Mouse (Mus musculus) MEL (cell line): ENCODE data around the gene Arl13b. TPM values are rescaled to one million over a fixed set of nuclear protein-coding genes. Genes with fewer than 3 reads are reported as not detected.

Source experiments
- DNase-seq: peaks from one replicate; pipeline ENCODE4 v3.0.0; 2011; ENCODE audit warnings: low read depth, low spot score
- H3K27ac ChIP-seq: 2 replicates; pipeline ENCODE4 v1.5.1; 2012; ENCODE audit warnings: low read depth, mild to moderate bottlenecking, control low read depth, low read length, moderate library complexity; ENCODE audit not compliant: control insufficient read depth
- H3K27me3 ChIP-seq, 2 experiments: fragments of 150-350 bp in 1 of 2; sonication (generic) in 1 of 2; 2 replicates each; pipeline ENCODE4 v1.6.1; 2012; ENCODE audit warnings: low read length in 2 of 2, mild to moderate bottlenecking in 2 of 2, improper control_type of control experiment in 1 of 2, moderate library complexity in 1 of 2; ENCODE audit not compliant: insufficient read depth in 2 of 2, control insufficient read depth in 1 of 2
- H3K36me3 ChIP-seq, 2 experiments: 2 replicates each; pipeline ENCODE4 v1.6.1; 2012 to 2014; ENCODE audit warnings: low read length in 2 of 2, improper control_type of control experiment in 1 of 2, inconsistent platforms in 1 of 2, mild to moderate bottlenecking in 1 of 2; ENCODE audit not compliant: insufficient read depth in 2 of 2, control insufficient read depth in 1 of 2
- H3K4me1 ChIP-seq, 2 experiments: fragments of 150-350 bp in 1 of 2; sonication (generic) in 1 of 2; 2 replicates each; pipeline ENCODE4 v1.6.1; 2012; ENCODE audit warnings: low read length in 2 of 2, improper control_type of control experiment in 1 of 2, mild to moderate bottlenecking in 1 of 2; ENCODE audit not compliant: insufficient read depth in 2 of 2, control insufficient read depth in 1 of 2
- H3K4me3 ChIP-seq, 2 experiments: fragments of 150-350 bp in 1 of 2; sonication (generic) in 1 of 2; 2 replicates each; pipeline ENCODE4 v1.5.1; 2012; ENCODE audit warnings: low read depth in 2 of 2, low read length in 2 of 2, mild to moderate bottlenecking in 2 of 2, moderate library complexity in 2 of 2, control low read depth in 1 of 2, improper control_type of control experiment in 1 of 2; ENCODE audit not compliant: control insufficient read depth in 1 of 2, insufficient read depth in 1 of 2
- H3K79me2 ChIP-seq: 2 replicates; pipeline ENCODE4 v1.6.1; 2012; ENCODE audit warnings: mild to moderate bottlenecking, low read length, moderate library complexity; ENCODE audit not compliant: control insufficient read depth, poor library complexity, insufficient read depth
- H3K9ac ChIP-seq: 2 replicates; pipeline ENCODE4 v1.6.1; 2012; ENCODE audit warnings: low read depth, mild to moderate bottlenecking, control low read depth, low read length, moderate library complexity; ENCODE audit not compliant: control insufficient read depth, poor library complexity, severe bottlenecking
- H3K9me3 ChIP-seq: fragments of 150-350 bp; sonication (generic); replicated peaks from 2 replicates; pipeline ENCODE4 v1.6.1; 2012; ENCODE audit warnings: mild to moderate bottlenecking, low read length, improper control_type of control experiment, moderate library complexity; ENCODE audit not compliant: insufficient read depth
- BHLHE40 ChIP-seq: IDR thresholded peaks from 2 replicates; pipeline ENCODE4 v1.6.1; 2012; ENCODE audit warnings: low read depth, mild to moderate bottlenecking, inconsistent platforms, low read length, improper control_type of control experiment, borderline replicate concordance
- CHD1 ChIP-seq: IDR thresholded peaks from 2 replicates; pipeline ENCODE4 v1.6.1; 2012; ENCODE audit warnings: low read depth, mild to moderate bottlenecking, inconsistent platforms, low read length, improper control_type of control experiment
- CHD2 ChIP-seq: IDR thresholded peaks from 2 replicates; pipeline ENCODE4 v1.6.1; 2011; ENCODE audit warnings: low read length, improper control_type of control experiment
- CTCF ChIP-seq, 3 experiments: IDR thresholded peaks in 2 of 3; conservative IDR thresholded peaks in 1 of 3; 2 replicates each; pipeline ENCODE4 v1.5.1; 2011 to 2012; ENCODE audit warnings: low read length in 3 of 3, low read depth in 2 of 3, mild to moderate bottlenecking in 2 of 3, improper control_type of control experiment in 1 of 3, inconsistent platforms in 1 of 3, mixed read lengths in 1 of 3, moderate library complexity in 1 of 3; ENCODE audit not compliant: control insufficient read depth in 1 of 3, insufficient read depth in 1 of 3, poor library complexity in 1 of 3, severe bottlenecking in 1 of 3
- E2F4 ChIP-seq: IDR thresholded peaks from 2 replicates; pipeline ENCODE4 v1.6.1; 2011; ENCODE audit warnings: low read depth, low read length, improper control_type of control experiment, borderline replicate concordance
- ELF1 ChIP-seq: IDR thresholded peaks from 2 replicates; pipeline ENCODE4 v1.6.1; 2014; ENCODE audit warnings: low read depth, mild to moderate bottlenecking, inconsistent platforms, low read length, improper control_type of control experiment, moderate library complexity
- GATA1 ChIP-seq: IDR thresholded peaks from 2 replicates; pipeline ENCODE4 v1.6.1; 2011; ENCODE audit warnings: low read depth, low read length, improper control_type of control experiment
- JUND ChIP-seq: IDR thresholded peaks from 2 replicates; pipeline ENCODE4 v1.6.1; 2011; ENCODE audit warnings: low read depth, mild to moderate bottlenecking, improper control_type of control experiment, low read length
- KAT2A ChIP-seq: conservative IDR thresholded peaks from 2 replicates; pipeline ENCODE4 v1.6.1; 2012; ENCODE audit warnings: low read depth, low read length, improper control_type of control experiment, inconsistent platforms
- MAFK ChIP-seq: IDR thresholded peaks from 2 replicates; pipeline ENCODE4 v1.6.1; 2011; ENCODE audit warnings: low read depth, mild to moderate bottlenecking, low read length, improper control_type of control experiment, borderline replicate concordance
- MAX ChIP-seq: IDR thresholded peaks from 2 replicates; pipeline ENCODE4 v1.6.1; 2011; ENCODE audit warnings: low read length, improper control_type of control experiment
- MAZ ChIP-seq: IDR thresholded peaks from 2 replicates; pipeline ENCODE4 v1.6.1; 2012; ENCODE audit warnings: low read depth, mild to moderate bottlenecking, inconsistent platforms, low read length, improper control_type of control experiment
- MEF2A ChIP-seq: IDR thresholded peaks from 2 replicates; pipeline ENCODE4 v1.6.1; 2014; ENCODE audit warnings: low read depth, mild to moderate bottlenecking, inconsistent platforms, low read length, improper control_type of control experiment; ENCODE audit not compliant: poor library complexity, insufficient replicate concordance, severe bottlenecking; ENCODE audit errors: extremely low read depth
- MXI1 ChIP-seq: IDR thresholded peaks from 2 replicates; pipeline ENCODE4 v1.6.1; 2011; ENCODE audit warnings: mild to moderate bottlenecking, low read depth, low read length, improper control_type of control experiment
- MYB ChIP-seq: IDR thresholded peaks from 2 replicates; pipeline ENCODE4 v1.6.1; 2011; ENCODE audit warnings: mild to moderate bottlenecking, low read depth, low read length, improper control_type of control experiment
- MYC ChIP-seq: IDR thresholded peaks from 2 replicates; pipeline ENCODE4 v1.6.1; 2011; ENCODE audit warnings: low read depth, mild to moderate bottlenecking, low read length, improper control_type of control experiment, moderate library complexity
- NELFE ChIP-seq: IDR thresholded peaks from 2 replicates; pipeline ENCODE4 v1.6.1; 2011; ENCODE audit warnings: low read depth, low read length, improper control_type of control experiment
- NRF1 ChIP-seq: IDR thresholded peaks from 2 replicates; pipeline ENCODE4 v1.6.1; 2014; ENCODE audit warnings: low read depth, mild to moderate bottlenecking, inconsistent platforms, low read length, improper control_type of control experiment, moderate library complexity; ENCODE audit not compliant: poor library complexity, insufficient read depth, severe bottlenecking
- POLR2AphosphoS5 ChIP-seq: IDR thresholded peaks from 2 replicates; pipeline ENCODE4 v1.6.1; 2012; ENCODE audit warnings: low read depth, borderline replicate concordance, mild to moderate bottlenecking, inconsistent platforms, low read length, moderate library complexity, mixed read lengths
- RAD21 ChIP-seq: IDR thresholded peaks from 2 replicates; pipeline ENCODE4 v1.6.1; 2011; ENCODE audit warnings: mild to moderate bottlenecking, low read depth, low read length, improper control_type of control experiment
- RCOR1 ChIP-seq: IDR thresholded peaks from 2 replicates; pipeline ENCODE4 v1.6.1; 2012; ENCODE audit warnings: low read depth, mild to moderate bottlenecking, inconsistent platforms, low read length, improper control_type of control experiment
- TAL1 ChIP-seq: IDR thresholded peaks from 2 replicates; pipeline ENCODE4 v1.6.1; 2012; ENCODE audit warnings: mild to moderate bottlenecking, inconsistent platforms, low read length, moderate library complexity, mixed read lengths
- TBP ChIP-seq: IDR thresholded peaks from 2 replicates; pipeline ENCODE4 v1.8.0; 2011; ENCODE audit warnings: low read depth, low read length, improper control_type of control experiment
- UBTF ChIP-seq: IDR thresholded peaks from 2 replicates; pipeline ENCODE4 v1.6.1; 2012; ENCODE audit warnings: low read depth, mild to moderate bottlenecking, inconsistent platforms, low read length, improper control_type of control experiment, moderate library complexity, borderline replicate concordance; ENCODE audit not compliant: insufficient read depth
- USF1 ChIP-seq: IDR thresholded peaks from 2 replicates; pipeline ENCODE4 v1.6.1; 2014; ENCODE audit warnings: low read depth, mild to moderate bottlenecking, inconsistent platforms, low read length, improper control_type of control experiment, moderate library complexity
- USF2 ChIP-seq, 2 experiments: IDR thresholded peaks; 2 replicates each; pipeline ENCODE4 v1.6.1; 2011 to 2012; ENCODE audit warnings: improper control_type of control experiment in 2 of 2, low read length in 2 of 2, borderline replicate concordance in 1 of 2, inconsistent platforms in 1 of 2, low read depth in 1 of 2, mild to moderate bottlenecking in 1 of 2; ENCODE audit not compliant: insufficient read depth in 1 of 2
- ZKSCAN1 ChIP-seq: IDR thresholded peaks from 2 replicates; pipeline ENCODE4 v1.6.1; 2012; ENCODE audit warnings: low read depth, mild to moderate bottlenecking, inconsistent platforms, low read length, improper control_type of control experiment, moderate library complexity
- ZMIZ1 ChIP-seq: IDR thresholded peaks from 2 replicates; pipeline ENCODE4 v1.6.1; 2012; ENCODE audit warnings: low read depth, mild to moderate bottlenecking, inconsistent platforms, low read length, improper control_type of control experiment, moderate library complexity
- polyA plus RNA-seq, 2 experiments: library from polyadenylated mRNA; stranded (reverse) in 1 of 2; unstranded in 1 of 2; fragments of >175 nt in 1 of 2; fragments of >200 nt in 1 of 2; gene quantifications; 2 replicates each; pipeline versions ENCODE4 v1.2.1 to v1.2.4; 2012; ENCODE audit warnings: low replicate concordance in 2 of 2, low read depth in 1 of 2; ENCODE audit not compliant: insufficient read length in 2 of 2, insufficient read depth in 1 of 2, missing spikeins in 1 of 2
- total RNA-seq: library from RNA; depleted of rRNA; stranded (reverse); fragments of 300-350 nt; gene quantifications from 2 replicates; pipeline ENCODE4 v1.2.3, GENCODE M21; 2012

Gene Arl13b
- total and polyA plus RNA-seq, 3 experiments, result 3.2 to 4.3 TPM; not detected in 1

GRCm38 (mm10) chr16:62832027-62832426, 14.8 kb downstream of the Arl13b start:
- H3K27ac ChIP-seq, result no peak overlapping the region
- H3K79me2 ChIP-seq, result no peaks in the 10 kb centered on the region
- no peak for DNase-seq
- H3K4me3 ChIP-seq, result no peak overlapping the region
- H3K4me1 ChIP-seq, result peaks cover 0 to 3% of the 10 kb centered on the region in 2 experiments; a peak in 2 of 4 replicates
- H3K36me3 ChIP-seq, result peaks cover 0 to 3% of the 10 kb centered on the region in 2 experiments; a peak in 2 of 4 replicates
- H3K9ac ChIP-seq, result no peak overlapping the region
- TF ChIP-seq TAL1 (no peak), POLR2AphosphoS5 (no peak), GATA1 (no peak), ZMIZ1 (no peak), RCOR1 (no peak), UBTF (no peak), MAX (no peak), MXI1 (no peak), RAD21 (no peak), MYB (no peak), MAZ (no peak), JUND (no peak)
- H3K27me3 ChIP-seq, result no peaks in the 10 kb centered on the region
- H3K9me3 ChIP-seq, result no peaks in the 10 kb centered on the region

DNA sequence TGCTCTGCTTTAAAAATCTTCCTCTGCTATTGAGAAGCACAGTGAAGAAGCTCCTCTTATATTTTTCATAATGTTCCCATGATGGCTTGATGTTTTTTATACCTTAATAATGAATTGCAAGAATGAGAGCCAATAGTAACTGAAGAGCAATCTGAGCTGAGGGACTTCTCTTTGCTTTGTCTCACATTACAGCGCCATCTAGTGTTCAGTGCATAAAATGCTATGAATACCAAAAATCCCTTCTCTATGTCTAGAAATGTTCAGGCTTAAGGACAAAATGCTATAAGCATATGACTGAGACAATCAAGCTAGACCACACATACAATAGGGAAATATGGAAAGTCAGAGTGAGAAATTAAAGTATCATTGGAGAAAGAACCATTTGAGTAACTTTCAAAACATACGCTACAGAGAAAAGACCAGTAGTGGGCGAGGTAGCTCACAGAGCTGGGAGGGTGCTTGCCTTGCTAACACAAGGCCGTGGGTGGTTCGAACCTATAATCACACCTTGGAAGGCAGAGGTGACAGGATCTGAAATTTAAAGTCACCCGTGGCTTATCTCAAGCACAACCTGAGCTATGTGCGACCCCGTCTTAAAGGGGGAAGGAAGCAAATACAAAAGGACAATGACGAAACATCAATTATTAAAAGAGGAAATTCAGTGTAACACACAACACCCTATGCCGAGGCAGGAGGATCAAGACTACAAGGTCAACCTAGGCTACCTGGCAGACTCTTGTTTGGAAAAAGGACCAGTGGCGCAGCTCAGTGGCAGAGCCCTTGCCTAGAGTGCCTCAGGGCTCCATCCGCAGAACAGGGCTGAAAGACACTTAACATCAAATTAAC, 20.5 kb downstream of the Arl13b start:
- DNase-seq, result peak; percentile 67
- Histone ChIP-seq H3K27ac (no peak overlapping the region), H3K9me3 (no peaks in the 10 kb centered on the region), H3K4me1 (no peaks in the 10 kb centered on the region), H3K9ac (no peak overlapping the region), H3K4me3 (no peak overlapping the region), H3K27me3 (no peaks in the 10 kb centered on the region), H3K36me3 (no peaks in the 10 kb centered on the region), H3K79me2 (no peaks in the 10 kb centered on the region)
- TF ChIP-seq ZKSCAN1, result no peak
- TF ChIP-seq KAT2A, result no peak
- no peak for TF ChIP-seq E2F4
- no peak for TF ChIP-seq MYC
- no peak for TF ChIP-seq JUND
- no peak for TF ChIP-seq MXI1
- peak; percentile 69 for TF ChIP-seq RAD21
- TF ChIP-seq TBP, result no peak
- TF ChIP-seq NRF1, result no peak
- TF ChIP-seq CTCF (IDR thresholded peaks at IDR 0.05 in 2 of 3, conservative IDR thresholded peaks at IDR 0.05 in 1 of 3; ENCODE audit: control insufficient read depth in 1 of 3, insufficient read depth in 1 of 3, low read depth in 2 of 3, low read length in 3 of 3, poor library complexity in 1 of 3, severe bottlenecking in 1 of 3), result peak; percentile 30 to 83 (median 66); a peak in 4 of 6 replicates
- TF ChIP-seq CHD1, result no peak
- TF ChIP-seq RCOR1, result no peak
- no peak for TF ChIP-seq BHLHE40
- TF ChIP-seq MAFK, result no peak
- no peak for TF ChIP-seq ELF1
- no peak for TF ChIP-seq CHD2
- TF ChIP-seq UBTF, result no peak
- TF ChIP-seq NELFE, result no peak
- no peak for TF ChIP-seq MEF2A
- TF ChIP-seq MAX, result no peak
- no peak for TF ChIP-seq MYB
- no peak for TF ChIP-seq USF2 (IDR thresholded peaks at IDR 0.05; ENCODE audit: borderline replicate concordance in 1 of 2, insufficient read depth in 1 of 2, low read depth in 1 of 2, low read length in 2 of 2)
- no peak for TF ChIP-seq USF1
